Mouse (Mus musculus) cortical plate, adult 2 months (tissue): ENCODE measurements around the gene Sf3b3. TPM values are rescaled to one million over a fixed set of nuclear protein-coding genes. Genes with fewer than 3 reads are reported as not detected.
"Not testable (repeated sequence)": the region's sequence is repeated elsewhere in the genome, so short reads cannot be mapped to it uniquely, and the experiment has no call there.

Experiments used
- H3K27ac ChIP-seq: fragments of 200-500 bp; 2 replicates; pipeline ENCODE4 v1.5.1; 2012; ENCODE audit warnings: low read length, control low read depth, inconsistent platforms; ENCODE audit not compliant: insufficient read depth
- H3K4me1 ChIP-seq: fragments of 200-500 bp; 2 replicates; pipeline ENCODE4 v1.6.1; 2011; ENCODE audit warnings: low read length; ENCODE audit not compliant: control insufficient read depth, insufficient read depth
- H3K4me3 ChIP-seq: fragments of 200-500 bp; 2 replicates; pipeline ENCODE4 v1.5.1; 2011; ENCODE audit warnings: mild to moderate bottlenecking, low read length, control low read depth; ENCODE audit not compliant: insufficient read depth
- CTCF ChIP-seq: fragments of 200-500 bp; IDR thresholded peaks from 2 replicates; pipeline ENCODE4 v1.5.1; 2011; ENCODE audit warnings: mild to moderate bottlenecking, control low read depth, low read length; ENCODE audit not compliant: insufficient read depth; ENCODE audit errors: extremely low read depth
- POLR2A ChIP-seq: fragments of 200-500 bp; IDR thresholded peaks from 2 replicates; pipeline ENCODE4 v1.6.1; 2011; ENCODE audit warnings: mild to moderate bottlenecking, low read length, control low read depth; ENCODE audit not compliant: insufficient read depth; ENCODE audit errors: extremely low read depth
- polyA plus RNA-seq: library from polyadenylated mRNA; depleted of rRNA; stranded (reverse); fragments of >200 nt; gene quantifications from 2 replicates; pipeline ENCODE4 v1.2.3, GENCODE M21; 2012

Sf3b3 gene
- polyA plus RNA-seq, 1 experiment, result 37.4 TPM

DNA sequence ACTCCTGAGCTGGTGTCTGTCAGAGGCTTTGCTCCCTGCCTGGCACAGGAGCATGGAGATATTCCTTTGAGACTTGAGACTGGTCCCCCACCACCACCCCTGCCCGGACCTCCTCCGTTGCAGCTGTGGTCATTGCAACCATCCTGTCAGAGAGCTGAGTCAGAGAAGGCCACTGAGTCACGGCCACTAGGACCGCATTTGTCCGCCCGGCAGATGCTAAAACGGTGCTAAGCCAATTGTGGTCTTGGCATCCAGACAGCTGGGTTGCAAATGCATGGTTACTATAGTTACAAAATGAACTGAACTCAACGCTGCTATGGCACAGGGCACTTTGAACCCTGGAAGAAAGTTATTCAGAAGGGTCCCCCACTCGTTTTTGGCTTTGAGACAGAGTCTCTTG lies 53.1 kb downstream of the Sf3b3 start:
- H3K4me3 ChIP-seq, result no peak overlapping the region
- H3K27ac ChIP-seq, result no peak overlapping the region
- no peak for TF ChIP-seq POLR2A
- TF ChIP-seq CTCF, result no peak
- H3K4me1 ChIP-seq, result no peaks in the 10 kb centered on the region

DNA sequence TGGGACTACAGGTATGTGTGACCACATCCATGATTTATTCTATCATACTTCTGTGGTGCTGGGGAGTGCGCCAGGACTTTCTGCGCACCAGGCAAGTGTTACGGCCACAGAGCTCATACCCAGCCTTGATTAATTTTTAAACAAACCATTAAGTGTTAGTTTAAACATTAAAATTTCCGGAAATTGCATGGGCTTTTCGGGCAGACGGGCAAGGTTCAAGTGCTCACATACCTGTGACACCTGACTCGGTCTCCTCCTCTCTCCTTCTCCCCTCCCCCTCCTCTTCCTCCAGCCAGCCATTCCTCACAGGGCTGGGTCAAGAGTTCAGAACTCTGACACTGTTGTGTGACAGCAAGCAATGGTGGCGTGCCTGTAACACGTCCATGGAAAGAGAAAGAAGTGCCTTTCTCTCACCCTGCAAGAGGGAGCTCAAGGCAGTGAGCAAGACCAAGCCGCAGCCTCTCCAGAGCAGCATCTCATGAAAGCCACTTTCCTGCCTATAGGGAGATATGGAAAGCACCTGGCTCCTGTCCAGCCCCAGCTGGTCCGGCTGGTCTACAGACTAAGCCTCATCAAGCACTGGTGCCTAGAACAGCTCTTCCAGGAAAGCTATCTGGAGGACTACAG lies 53.9 kb downstream of the Sf3b3 start:
- H3K4me1 ChIP-seq, result no peaks in the 10 kb centered on the region
- H3K4me3 ChIP-seq, result no peak overlapping the region
- TF ChIP-seq CTCF, result no peak
- TF ChIP-seq POLR2A, result no peak
- H3K27ac ChIP-seq, result no peak overlapping the region

DNA sequence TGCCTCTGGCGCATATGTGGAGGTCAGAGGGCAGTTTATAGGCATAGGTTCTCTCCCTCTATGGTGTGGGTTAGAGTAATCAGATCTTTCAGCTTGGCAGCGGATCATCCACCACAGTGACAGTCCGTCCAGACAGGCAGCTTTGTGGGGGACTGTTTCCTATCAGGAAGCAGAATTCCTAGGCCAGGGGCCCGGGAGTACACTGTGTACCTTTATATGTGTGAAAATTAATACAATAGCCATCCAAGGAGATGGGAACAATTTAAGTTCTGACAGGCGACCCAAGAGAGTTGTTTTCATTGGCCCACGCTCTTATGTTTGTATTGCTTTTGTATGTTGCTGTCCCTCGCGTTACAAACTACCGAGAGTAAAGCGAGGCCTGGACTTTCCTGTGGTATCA lies 55.4 kb downstream of the Sf3b3 start:
- no peaks in the 10 kb centered on the region for H3K4me1 ChIP-seq
- TF ChIP-seq POLR2A, result no peak
- TF ChIP-seq CTCF, result no peak
- no peak overlapping the region for H3K4me3 ChIP-seq
- H3K27ac ChIP-seq, result no peak overlapping the region

DNA sequence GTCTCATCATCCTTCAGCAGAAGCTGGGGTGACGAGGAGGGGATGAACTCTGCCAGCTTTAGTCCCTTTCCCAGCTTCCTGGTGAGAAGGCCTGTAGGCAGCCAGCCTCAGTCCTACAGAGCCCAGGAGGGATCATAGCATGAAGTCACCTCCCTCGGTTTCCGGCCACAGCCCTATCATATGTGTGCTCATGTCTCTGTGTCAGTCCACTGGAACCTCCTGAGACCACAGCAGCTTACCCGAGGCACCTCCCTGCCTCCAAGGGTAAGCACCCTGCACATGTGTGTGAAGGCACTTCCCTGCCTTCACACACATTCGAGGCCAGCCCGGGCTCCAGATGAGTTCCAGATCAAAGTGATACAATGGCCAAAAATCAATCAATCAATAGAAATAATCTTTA lies 56.3 kb downstream of the Sf3b3 start:
- TF ChIP-seq CTCF (no peak), POLR2A (no peak)
- Histone ChIP-seq H3K4me1 (no peaks in the 10 kb centered on the region), H3K4me3 (no peak overlapping the region), H3K27ac (no peak overlapping the region)

DNA sequence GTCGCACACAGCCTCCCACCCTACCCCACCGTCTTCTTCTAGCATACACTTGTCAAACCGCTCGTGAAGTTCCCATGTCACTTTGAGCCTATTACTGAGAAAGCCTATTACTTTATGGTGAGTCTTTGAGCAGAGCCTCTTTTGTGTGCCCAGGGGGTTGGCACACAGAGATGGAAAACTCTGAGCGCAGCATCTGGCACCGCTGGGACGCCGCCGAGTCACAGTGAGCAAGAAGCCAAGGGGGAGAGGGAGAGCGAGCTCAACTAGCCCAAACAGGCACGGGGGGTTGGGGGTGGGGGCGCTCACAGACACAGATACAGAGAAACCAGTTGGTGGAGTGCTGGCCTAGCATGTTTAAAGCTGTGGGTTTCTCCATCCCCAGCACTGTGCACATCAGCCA lies 57.0 kb downstream of the Sf3b3 start:
- Histone ChIP-seq H3K4me1 (no peaks in the 10 kb centered on the region), H3K27ac (no peak overlapping the region), H3K4me3 (no peak overlapping the region)
- no peak for TF ChIP-seq POLR2A
- TF ChIP-seq CTCF, result no peak

DNA sequence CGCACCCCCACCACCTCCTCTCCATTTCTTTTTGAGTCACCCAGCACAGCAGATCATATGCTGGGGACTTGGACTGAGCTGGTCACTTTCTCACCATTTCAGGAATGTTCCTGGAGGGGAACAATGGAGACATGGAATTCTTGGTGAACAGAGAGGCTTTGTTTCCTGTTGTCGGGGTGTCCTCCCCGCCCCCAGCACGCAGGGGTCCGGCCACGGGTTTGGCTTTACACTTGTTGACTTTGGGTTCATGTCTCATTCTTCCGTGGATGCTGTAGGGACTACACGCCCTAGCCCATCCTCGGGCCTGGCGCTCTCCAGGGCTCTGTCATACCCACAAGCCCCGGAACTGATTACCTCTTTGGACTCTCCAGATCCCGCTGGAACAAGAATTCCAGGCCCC lies 57.6 kb downstream of the Sf3b3 start:
- H3K27ac ChIP-seq, result no peak overlapping the region

DNA sequence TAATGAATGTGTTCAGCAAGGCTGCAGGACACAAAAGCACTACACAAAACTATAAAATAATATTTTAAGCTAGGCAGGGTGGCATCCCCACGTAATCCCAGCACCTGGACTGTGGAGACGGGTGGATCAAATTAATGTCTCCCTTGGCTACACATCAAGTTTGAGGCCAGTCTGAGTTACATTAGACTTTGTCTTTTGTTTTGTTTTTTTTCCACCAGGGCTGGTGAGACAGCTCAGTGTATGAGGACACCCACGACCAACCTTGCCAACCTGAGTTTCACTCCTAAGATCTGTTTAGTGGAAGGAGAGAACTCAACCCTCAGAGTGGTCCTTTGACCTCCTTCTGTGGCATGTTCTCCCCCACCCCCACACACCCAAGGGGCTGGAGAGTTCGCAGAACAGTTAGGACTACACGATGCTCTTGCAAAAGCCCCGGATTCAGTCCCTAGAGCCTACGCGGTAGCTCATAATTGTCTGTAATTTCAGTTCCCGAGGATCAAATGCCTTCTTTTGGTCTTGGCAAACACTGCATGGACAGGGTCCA lies 59.1 kb downstream of the Sf3b3 start:
- TF ChIP-seq CTCF (no peak), POLR2A (no peak)
- H3K4me3 ChIP-seq, result no peak overlapping the region
- no peak overlapping the region for H3K27ac ChIP-seq
- H3K4me1 ChIP-seq, result no peaks in the 10 kb centered on the region

More for the DNA sequence above, 57.6 kb downstream of the Sf3b3 start:
- Histone ChIP-seq H3K4me3 (no peak overlapping the region), H3K4me1 (no peaks in the 10 kb centered on the region)
- TF ChIP-seq POLR2A (no peak), CTCF (no peak)

DNA sequence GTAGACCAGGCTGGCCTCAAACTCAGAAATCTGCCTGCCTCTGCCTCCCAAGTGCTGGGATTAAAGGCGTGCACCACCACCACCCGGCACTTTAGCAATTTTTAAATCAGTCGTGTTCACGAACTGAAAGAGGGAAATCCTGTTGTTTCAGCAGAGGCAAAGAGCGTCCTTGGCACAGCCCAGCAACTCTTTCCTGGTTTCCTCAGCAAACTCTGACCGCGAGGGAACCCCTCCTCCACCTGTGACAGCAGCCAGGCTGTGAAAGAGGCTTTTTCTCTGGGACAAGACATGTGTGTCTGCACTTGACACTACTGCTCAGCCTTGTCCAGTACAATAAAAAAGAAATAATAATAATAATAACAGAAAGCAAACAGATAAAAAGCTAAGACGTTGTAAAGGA lies 59.7 kb downstream of the Sf3b3 start:
- Histone ChIP-seq H3K27ac (no peak overlapping the region), H3K4me3 (no peak overlapping the region), H3K4me1 (no peaks in the 10 kb centered on the region)
- no peak for TF ChIP-seq POLR2A
- TF ChIP-seq CTCF, result no peak

DNA sequence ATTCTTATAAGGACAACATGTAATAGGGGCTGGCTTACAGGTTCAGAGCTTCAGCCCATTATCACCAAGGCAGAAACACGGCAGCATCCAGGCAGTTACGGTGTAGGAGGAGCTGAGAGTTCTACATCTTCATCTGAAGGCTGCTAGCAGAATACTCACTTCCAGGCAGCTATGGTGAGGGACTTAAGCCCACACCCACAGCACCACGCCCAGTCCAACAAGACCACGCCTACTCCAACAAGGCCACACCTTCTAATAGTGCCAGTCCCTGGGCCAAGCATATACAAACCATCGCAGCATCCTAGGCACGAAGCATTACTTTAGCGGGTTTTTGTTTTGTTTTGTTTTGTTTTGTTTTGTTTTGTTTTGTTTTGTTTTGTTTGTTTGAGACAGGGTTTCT lies 60.1 kb downstream of the Sf3b3 start:
- H3K4me3 ChIP-seq, H3K4me1 ChIP-seq, H3K27ac ChIP-seq: not testable (repeated sequence)

DNA sequence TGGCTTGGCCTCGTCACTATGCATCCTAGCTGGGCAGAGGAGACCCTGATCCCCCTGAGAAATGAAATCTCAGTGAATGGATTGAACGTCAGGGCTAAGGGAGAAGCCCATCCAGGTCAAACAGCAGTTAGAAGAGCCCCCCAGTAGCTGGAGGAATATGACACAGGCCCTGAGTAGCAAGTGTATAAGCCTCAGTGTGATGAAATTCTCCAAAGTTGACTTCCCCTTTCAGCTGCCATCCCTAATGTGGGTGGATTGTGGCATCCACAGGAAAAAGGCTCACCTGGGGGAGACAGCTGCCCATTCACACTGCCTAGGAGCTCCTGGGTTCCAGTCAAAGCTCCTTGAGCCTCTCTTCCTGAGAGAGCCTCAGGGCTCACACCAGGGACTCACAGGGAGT lies 61.2 kb downstream of the Sf3b3 start:
- TF ChIP-seq POLR2A, result no peak
- TF ChIP-seq CTCF, result no peak
- Histone ChIP-seq H3K27ac (no peak overlapping the region), H3K4me3 (no peak overlapping the region), H3K4me1 (no peaks in the 10 kb centered on the region)

DNA sequence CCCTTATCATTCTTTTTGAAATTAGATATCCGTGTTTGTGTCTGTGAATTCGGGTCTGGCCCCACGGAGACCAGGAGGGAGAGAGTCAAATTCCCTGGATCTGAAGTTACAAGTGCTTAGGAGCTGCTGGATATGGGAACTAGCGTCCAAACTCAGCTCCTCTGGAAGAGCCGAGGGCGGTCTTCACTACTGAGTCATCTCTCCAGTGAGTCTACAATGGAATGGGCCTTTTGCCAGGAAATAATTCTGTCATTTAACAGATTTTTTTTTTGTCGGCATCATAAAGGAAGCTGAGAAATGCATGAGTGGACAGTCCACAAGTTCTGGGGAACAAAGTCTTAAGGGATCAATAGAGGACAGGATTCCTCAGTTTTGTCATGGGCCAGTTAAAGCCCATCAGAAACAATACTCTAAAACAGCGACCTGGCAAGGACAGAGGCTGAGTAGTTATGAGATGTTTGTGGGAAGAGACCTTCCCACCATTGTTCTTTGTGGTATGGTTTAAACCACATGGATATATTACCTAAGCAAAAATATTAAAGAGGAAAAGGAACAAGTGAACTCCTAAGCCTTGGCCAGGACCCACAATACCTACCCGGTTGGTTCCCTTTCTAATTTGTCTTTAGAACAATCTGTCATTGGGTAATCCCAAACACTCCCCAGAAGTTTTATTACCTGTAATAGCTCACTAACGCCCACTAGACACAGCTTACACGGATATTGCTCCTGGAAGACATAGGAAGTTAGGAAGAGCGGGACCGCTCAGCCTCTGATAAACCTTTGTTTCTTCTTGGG lies 66.5 kb downstream of the Sf3b3 start:
- H3K27ac ChIP-seq, result no peak overlapping the region
- TF ChIP-seq POLR2A (no peak), CTCF (no peak)
- H3K4me1 ChIP-seq, result no peaks in the 10 kb centered on the region
- no peak overlapping the region for H3K4me3 ChIP-seq
